Mouse (Mus musculus): ENCODE results near the gene Cerk. TPM values are rescaled to one million over a fixed set of nuclear protein-coding genes. Genes with fewer than 3 reads are reported as not detected.

Cerk gene
- polyA plus RNA-seq, 1 experiment, result 42.5 TPM

- Histone ChIP-seq H3K4me1 (ENCODE audit: control insufficient read depth, insufficient read depth, low read length) (peaks cover 1% of the 10 kb centered on the region), H3K27ac (ENCODE audit: control insufficient read depth, insufficient read depth, low read depth, low read length, poor library complexity) (no peak overlapping the region), H3K4me3 (replicated peaks; ENCODE audit: control insufficient read depth, low read depth, low read length) (no peak overlapping the region)
- WGBS, result 69% methylated on average over 10 of the region's 10 CpGs
- TF ChIP-seq CTCF (IDR thresholded peaks at IDR 0.05; ENCODE audit: control insufficient read depth, insufficient read depth, low read length) (no peak), POLR2A (IDR thresholded peaks at IDR 0.05; ENCODE audit: borderline replicate concordance, control insufficient read depth, low read depth, low read length) (no peak)
Observed at GRCm38 (mm10) chr15:86160906-86161305, 25.0 kb downstream of the Cerk start.

DNA sequence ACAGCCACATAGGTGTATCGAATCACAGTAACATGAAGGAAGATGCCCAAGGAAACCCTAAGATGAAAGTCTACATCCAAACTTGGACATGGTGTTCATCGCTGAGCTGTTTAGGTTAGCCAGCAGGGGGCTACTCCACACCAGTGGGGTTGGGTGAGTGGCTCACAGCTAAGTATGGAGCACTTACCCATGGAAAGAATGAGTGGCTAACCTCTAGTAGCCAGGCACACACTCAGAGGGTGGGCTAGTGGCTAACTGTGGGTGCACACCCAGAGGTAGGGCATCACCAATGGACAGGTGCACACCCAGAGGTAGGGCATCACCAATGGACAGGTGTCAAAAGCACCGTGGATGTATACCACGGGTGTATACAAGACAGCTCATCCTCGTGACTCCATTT is 26.2 kb downstream of the Cerk start:
- peak; percentile 42 for TF ChIP-seq CTCF (IDR thresholded peaks at IDR 0.05; ENCODE audit: control insufficient read depth, insufficient read depth, low read length)
- TF ChIP-seq POLR2A (IDR thresholded peaks at IDR 0.05; ENCODE audit: borderline replicate concordance, control insufficient read depth, low read depth, low read length), result no peak
- Histone ChIP-seq H3K27ac (ENCODE audit: control insufficient read depth, insufficient read depth, low read depth, low read length, poor library complexity) (no peak overlapping the region), H3K4me3 (replicated peaks; ENCODE audit: control insufficient read depth, low read depth, low read length) (no peak overlapping the region), H3K4me1 (ENCODE audit: control insufficient read depth, insufficient read depth, low read length) (peaks cover 1% of the 10 kb centered on the region)
- 79% methylated on average over 5 of the region's 5 CpGs for WGBS

DNA sequence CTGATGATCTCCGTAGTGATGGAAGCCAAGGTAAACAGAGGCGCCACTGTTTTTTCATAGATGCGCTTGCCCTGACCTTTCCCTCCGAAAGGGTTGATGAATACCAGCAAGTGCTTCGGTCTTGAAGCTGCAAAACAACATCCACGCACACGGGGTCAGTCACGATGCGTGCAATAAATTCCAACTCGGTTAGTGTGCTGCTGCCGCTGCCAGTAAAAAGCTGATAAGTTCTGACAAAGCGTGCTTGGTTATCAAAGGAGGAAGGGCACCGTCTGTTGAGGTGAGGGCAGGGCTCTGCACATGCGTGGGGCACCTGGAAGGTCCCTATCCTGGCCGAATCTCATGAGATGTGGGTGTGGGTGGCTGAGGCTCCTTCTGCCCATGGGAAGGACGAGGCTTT is 26.8 kb downstream of the Cerk start:
- H3K4me1 ChIP-seq (ENCODE audit: control insufficient read depth, insufficient read depth, low read length), result peaks cover 1% of the 10 kb centered on the region
- WGBS, result 67% methylated on average over 16 of the region's 16 CpGs
- no peak overlapping the region for H3K4me3 ChIP-seq (replicated peaks; ENCODE audit: control insufficient read depth, low read depth, low read length)
- TF ChIP-seq CTCF (IDR thresholded peaks at IDR 0.05; ENCODE audit: control insufficient read depth, insufficient read depth, low read length) (no peak), POLR2A (IDR thresholded peaks at IDR 0.05; ENCODE audit: borderline replicate concordance, control insufficient read depth, low read depth, low read length) (no peak)
- no peak overlapping the region for H3K27ac ChIP-seq (ENCODE audit: control insufficient read depth, insufficient read depth, low read depth, low read length, poor library complexity)

- WGBS, result 39% methylated on average over 5 of the region's 5 CpGs
- Histone ChIP-seq H3K27ac (ENCODE audit: control insufficient read depth, insufficient read depth, low read depth, low read length, poor library complexity) (no peak overlapping the region), H3K4me3 (replicated peaks; ENCODE audit: control insufficient read depth, low read depth, low read length) (no peak overlapping the region), H3K4me1 (ENCODE audit: control insufficient read depth, insufficient read depth, low read length) (peaks cover 1% of the 10 kb centered on the region)
- TF ChIP-seq POLR2A (IDR thresholded peaks at IDR 0.05; ENCODE audit: borderline replicate concordance, control insufficient read depth, low read depth, low read length) (no peak), CTCF (IDR thresholded peaks at IDR 0.05; ENCODE audit: control insufficient read depth, insufficient read depth, low read length) (no peak)
Observed at GRCm38 (mm10) chr15:86156492-86156891, 29.4 kb downstream of the Cerk start.

GRCm38 (mm10) chr15:86153481-86153960 is 32.4 kb downstream of the Cerk start:
- no peak overlapping the region for H3K4me3 ChIP-seq (replicated peaks; ENCODE audit: control insufficient read depth, low read depth, low read length)
- WGBS, result 78% methylated on average over 12 of the region's 12 CpGs
- no peak overlapping the region for H3K27ac ChIP-seq (ENCODE audit: control insufficient read depth, insufficient read depth, low read depth, low read length, poor library complexity)
- no peak for TF ChIP-seq CTCF (IDR thresholded peaks at IDR 0.05; ENCODE audit: control insufficient read depth, insufficient read depth, low read length)
- TF ChIP-seq POLR2A (IDR thresholded peaks at IDR 0.05; ENCODE audit: borderline replicate concordance, control insufficient read depth, low read depth, low read length), result no peak
- peaks cover 1% of the 10 kb centered on the region for H3K4me1 ChIP-seq (ENCODE audit: control insufficient read depth, insufficient read depth, low read length)

DNA sequence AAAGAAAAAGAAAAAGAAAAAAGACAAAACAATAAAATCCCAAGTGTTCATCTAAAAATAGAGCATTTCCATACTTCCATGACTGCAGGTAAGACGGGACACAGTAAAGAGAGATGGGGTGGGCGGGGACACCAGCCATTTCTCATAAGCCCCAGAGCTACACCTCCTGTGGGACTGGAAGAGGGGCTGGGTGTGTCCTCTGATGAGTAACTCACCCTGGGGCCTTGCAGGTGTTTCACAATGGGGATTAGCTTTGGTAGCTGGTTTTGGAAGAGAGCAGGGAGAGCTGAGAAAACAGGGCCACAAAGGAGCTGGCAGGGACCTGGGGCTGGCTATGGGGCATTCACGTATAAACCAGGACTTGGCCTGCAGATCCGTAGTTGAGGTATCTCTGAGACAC is 35.3 kb downstream of the Cerk start:
- H3K27ac ChIP-seq (ENCODE audit: control insufficient read depth, insufficient read depth, low read depth, low read length, poor library complexity), result no peak overlapping the region
- TF ChIP-seq POLR2A (IDR thresholded peaks at IDR 0.05; ENCODE audit: borderline replicate concordance, control insufficient read depth, low read depth, low read length) (no peak), CTCF (IDR thresholded peaks at IDR 0.05; ENCODE audit: control insufficient read depth, insufficient read depth, low read length) (no peak)
- WGBS, result 83% methylated on average over 4 of the region's 4 CpGs
- H3K4me1 ChIP-seq (ENCODE audit: control insufficient read depth, insufficient read depth, low read length), result no peaks in the 10 kb centered on the region
- no peak overlapping the region for H3K4me3 ChIP-seq (replicated peaks; ENCODE audit: control insufficient read depth, low read depth, low read length)

- no peak for TF ChIP-seq CTCF (IDR thresholded peaks at IDR 0.05; ENCODE audit: control insufficient read depth, insufficient read depth, low read length)
- 83% methylated on average over 8 of the region's 8 CpGs for WGBS
- no peak overlapping the region for H3K4me3 ChIP-seq (replicated peaks; ENCODE audit: control insufficient read depth, low read depth, low read length)
- H3K4me1 ChIP-seq (ENCODE audit: control insufficient read depth, insufficient read depth, low read length), result no peaks in the 10 kb centered on the region
- H3K27ac ChIP-seq (ENCODE audit: control insufficient read depth, insufficient read depth, low read depth, low read length, poor library complexity), result no peak overlapping the region
Observed at GRCm38 (mm10) chr15:86146922-86147321, 39.0 kb downstream of the Cerk start.

DNA sequence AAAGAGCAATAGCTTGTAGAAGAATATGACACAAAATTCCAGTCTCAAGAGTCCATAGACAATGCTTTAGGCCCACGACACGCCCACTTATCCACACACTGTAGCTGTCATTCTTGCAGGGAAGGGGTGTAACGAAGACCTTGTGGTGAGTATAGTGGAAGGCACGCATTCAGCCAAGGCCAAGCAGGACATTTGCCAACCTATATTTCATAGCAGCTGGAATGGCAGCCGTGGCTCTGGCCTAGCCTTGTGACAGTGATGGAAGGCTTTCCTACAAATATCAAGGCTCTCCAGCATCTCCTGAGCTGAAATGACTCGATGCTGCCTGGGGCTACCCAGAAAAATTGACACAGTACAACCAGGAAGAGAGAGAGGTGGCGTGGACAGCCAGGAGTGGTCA is 40.9 kb downstream of the Cerk start:
- Histone ChIP-seq H3K27ac (ENCODE audit: control insufficient read depth, insufficient read depth, low read depth, low read length, poor library complexity) (no peak overlapping the region), H3K4me3 (replicated peaks; ENCODE audit: control insufficient read depth, low read depth, low read length) (no peak overlapping the region), H3K4me1 (ENCODE audit: control insufficient read depth, insufficient read depth, low read length) (no peaks in the 10 kb centered on the region)
- TF ChIP-seq CTCF (IDR thresholded peaks at IDR 0.05; ENCODE audit: control insufficient read depth, insufficient read depth, low read length), result no peak
- no peak for TF ChIP-seq POLR2A (IDR thresholded peaks at IDR 0.05; ENCODE audit: borderline replicate concordance, control insufficient read depth, low read depth, low read length)
- 75% methylated on average over 7 of the region's 7 CpGs for WGBS

DNA sequence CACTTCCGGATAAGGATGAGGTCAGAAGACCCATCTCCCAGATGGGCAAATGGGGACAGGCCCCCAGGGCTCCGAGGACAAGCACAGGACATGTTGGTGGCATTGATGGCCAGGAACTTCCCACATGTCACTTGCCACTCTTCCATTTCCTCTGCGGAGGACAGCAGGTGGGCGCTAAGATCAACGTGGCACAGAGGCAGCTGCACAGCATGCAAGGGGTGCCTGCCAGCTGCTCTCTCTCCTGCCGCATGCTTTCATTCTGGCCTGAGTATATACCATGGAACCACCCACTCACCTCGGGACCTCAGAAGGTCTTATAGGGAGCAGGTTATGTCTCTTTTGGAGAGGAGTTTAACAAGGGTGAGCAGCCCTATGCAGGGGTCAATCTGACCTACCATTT is 41.4 kb downstream of the Cerk start:
- no peaks in the 10 kb centered on the region for H3K4me1 ChIP-seq (ENCODE audit: control insufficient read depth, insufficient read depth, low read length)
- H3K4me3 ChIP-seq (replicated peaks; ENCODE audit: control insufficient read depth, low read depth, low read length), result no peak overlapping the region
- H3K27ac ChIP-seq (ENCODE audit: control insufficient read depth, insufficient read depth, low read depth, low read length, poor library complexity), result no peak overlapping the region
- WGBS, result 79% methylated on average over 7 of the region's 7 CpGs
- TF ChIP-seq CTCF (IDR thresholded peaks at IDR 0.05; ENCODE audit: control insufficient read depth, insufficient read depth, low read length), result no peak
- no peak for TF ChIP-seq POLR2A (IDR thresholded peaks at IDR 0.05; ENCODE audit: borderline replicate concordance, control insufficient read depth, low read depth, low read length)

Data from bone marrow, adult 2 months (tissue).